Mouse (Mus musculus): ENCODE results near the gene Tpm3.
A peak's percentile ranks its signal among the peaks of the same experiment; 100 is the strongest.

The Tpm3 gene

GRCm38 (mm10) chr3:90072294-90072693 is at the start of gene Tpm3:
Tpm3 (plus strand) TSS chr3:90072649.
- DNase-seq (ENCODE audit: low spot score in 2 of 2) = no peak

- DNase-seq (ENCODE audit: low spot score in 2 of 2) = no peak
Observed at GRCm38 (mm10) chr3:90034653-90035052, 37.8 kb upstream of the Tpm3 start.

GRCm38 (mm10) chr3:90036263-90036662 is 36.2 kb upstream of the Tpm3 start:
- DNase-seq (ENCODE audit: low spot score in 2 of 2) = no peak

- no peak for DNase-seq (ENCODE audit: low spot score in 2 of 2)
Observed at GRCm38 (mm10) chr3:90049691-90050090, 22.8 kb upstream of the Tpm3 start.

GRCm38 (mm10) chr3:90051441-90052350 is 20.8 kb upstream of the Tpm3 start, which contains the start of gene 4933434E20Rik:
4933434E20Rik (plus strand) TSS chr3:90051636.
- peak; percentile 63 for DNase-seq (ENCODE audit: low spot score in 2 of 2)

GRCm38 (mm10) chr3:90052351-90053241 is 19.9 kb upstream of the Tpm3 start, which contains the start of gene Ubap2l:
Ubap2l (minus strand) TSS chr3:90052628.
- peak; percentile 97 for DNase-seq (ENCODE audit: low spot score in 2 of 2)

GRCm38 (mm10) chr3:90061549-90061948 is 10.9 kb upstream of the Tpm3 start:
- no peak for DNase-seq (ENCODE audit: low spot score in 2 of 2)

GRCm38 (mm10) chr3:90062539-90062938 is 9.9 kb upstream of the Tpm3 start:
- DNase-seq (ENCODE audit: low spot score in 2 of 2) = no peak

- DNase-seq (ENCODE audit: low spot score in 2 of 2) = no peak
Observed at GRCm38 (mm10) chr3:90064383-90064782, 8.1 kb upstream of the Tpm3 start.

GRCm38 (mm10) chr3:90065553-90065952 is 6.9 kb upstream of the Tpm3 start:
- DNase-seq (ENCODE audit: low spot score in 2 of 2) = no peak

GRCm38 (mm10) chr3:90067851-90068250 is 4.6 kb upstream of the Tpm3 start:
- DNase-seq (ENCODE audit: low spot score in 2 of 2) = no peak

GRCm38 (mm10) chr3:90069688-90070087 is 2.8 kb upstream of the Tpm3 start:
- DNase-seq (ENCODE audit: low spot score in 2 of 2) = no peak

- peak; percentile 85 to 87 for DNase-seq (ENCODE audit: low spot score in 2 of 2)
Observed at GRCm38 (mm10) chr3:90076921-90077716, 4.7 kb downstream of the Tpm3 start.

GRCm38 (mm10) chr3:90078224-90078623 is 5.8 kb downstream of the Tpm3 start:
- DNase-seq (ENCODE audit: low spot score in 2 of 2) = no peak

- DNase-seq (ENCODE audit: low spot score in 2 of 2) = peak; percentile 95 to 96
Observed at GRCm38 (mm10) chr3:90079133-90079762, 6.8 kb downstream of the Tpm3 start.

GRCm38 (mm10) chr3:90079763-90080497 is 7.5 kb downstream of the Tpm3 start:
- DNase-seq (ENCODE audit: low spot score in 2 of 2) = peak; percentile 76 to 79

- no peak for DNase-seq (ENCODE audit: low spot score in 2 of 2)
Observed at GRCm38 (mm10) chr3:90080498-90080863, 8.0 kb downstream of the Tpm3 start.

GRCm38 (mm10) chr3:90081365-90082240 is 9.2 kb downstream of the Tpm3 start:
- DNase-seq (ENCODE audit: low spot score in 2 of 2) = no peak

- peak; percentile 58 to 69 for DNase-seq (ENCODE audit: low spot score in 2 of 2)
Observed at GRCm38 (mm10) chr3:90083034-90083433, 10.6 kb downstream of the Tpm3 start.

All from right cerebral cortex, postnatal 10 days (tissue).